Mouse (Mus musculus): ENCODE measurements at regions not wholly inside any gene's neighbourhood (a gene's known extent, or its start where the extent isn't known, plus 50 kb on each side); places are given as distances from the start of the nearest gene placed in this dataset.

DNA sequence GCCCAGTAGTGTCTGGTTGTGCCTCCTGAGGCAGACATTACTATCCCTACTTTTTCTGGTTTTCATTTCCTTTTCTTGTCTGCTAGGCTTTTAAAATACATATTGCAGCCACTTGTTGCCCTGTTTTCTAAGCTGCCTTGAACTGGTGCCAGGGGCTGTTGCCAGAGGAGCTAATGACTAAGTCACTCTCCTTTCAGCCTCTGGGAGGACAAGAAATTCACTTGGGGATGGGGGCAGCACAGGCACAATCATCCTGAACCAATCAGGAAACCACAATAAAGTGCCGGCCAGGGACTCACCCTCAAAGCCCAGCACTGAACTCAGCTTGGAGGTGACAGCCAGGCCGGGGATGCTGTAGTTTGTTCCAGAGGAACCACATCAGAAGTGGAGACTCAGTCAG is 740.3 kb downstream of the Dhx35 start:
- DNase-seq (ENCODE audit: low spot score): no peak

DNA sequence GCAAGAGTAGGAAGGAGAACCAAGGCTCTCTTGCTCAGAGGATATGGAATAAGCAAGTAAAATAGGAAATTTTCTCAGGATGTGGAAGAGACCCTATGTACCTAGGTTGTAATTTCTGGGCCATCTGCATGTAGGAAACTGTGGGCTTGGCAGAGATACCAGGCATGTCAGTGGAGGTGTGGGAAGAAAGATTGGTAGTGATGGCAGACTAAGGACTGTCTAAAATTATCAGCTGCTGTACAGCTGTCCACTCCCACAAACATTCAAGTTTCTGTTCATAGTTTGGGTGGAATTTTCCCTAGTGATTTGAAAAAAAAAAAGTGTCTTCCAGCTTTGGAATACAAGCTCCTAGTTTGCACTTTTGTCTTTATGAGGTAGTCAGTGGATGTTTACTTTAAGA is 744.7 kb downstream of the Dhx35 start:
- DNase-seq (ENCODE audit: low spot score): no peak

DNA sequence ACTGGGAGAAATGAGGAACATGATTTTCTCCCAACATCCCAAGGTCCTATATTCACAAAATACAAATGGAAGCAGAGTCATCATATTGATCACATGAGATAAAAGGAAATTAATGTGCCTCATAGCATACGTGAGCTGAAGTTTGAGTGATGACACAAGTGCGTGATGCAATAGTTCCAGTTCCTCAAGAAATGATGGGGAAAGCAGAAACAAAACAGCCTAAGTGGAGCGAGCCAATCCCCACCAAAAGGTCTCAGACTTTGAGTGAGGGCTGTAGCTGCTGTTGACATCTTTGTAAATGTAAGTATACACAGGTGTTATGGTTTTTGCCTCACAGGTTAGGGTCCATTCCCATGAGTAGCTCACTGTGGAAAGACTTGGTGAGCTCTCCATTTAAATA is 763.0 kb downstream of the Dhx35 start:
- no peak for DNase-seq (ENCODE audit: low spot score)

DNA sequence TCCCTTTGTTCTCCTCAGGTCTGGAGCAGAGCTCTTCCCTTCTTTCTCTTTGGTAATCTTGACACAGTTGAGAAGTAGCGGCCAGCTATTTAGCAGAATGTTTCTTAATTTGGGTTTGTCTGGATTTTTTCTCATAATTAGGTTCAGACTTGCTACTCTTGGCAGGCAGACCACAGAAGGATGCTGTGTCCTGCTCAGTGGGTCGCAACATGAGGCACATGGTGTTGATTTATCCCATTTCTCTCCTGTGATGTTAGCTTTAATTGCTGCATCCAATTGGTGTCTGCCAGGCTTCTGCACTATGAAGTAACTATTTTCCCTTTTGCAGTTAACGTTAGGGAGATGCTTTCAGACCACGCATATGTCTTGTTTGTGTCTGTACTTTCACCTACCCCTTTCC is 768.7 kb downstream of the Gm826 start:
- DNase-seq (ENCODE audit: low spot score): no peak

DNA sequence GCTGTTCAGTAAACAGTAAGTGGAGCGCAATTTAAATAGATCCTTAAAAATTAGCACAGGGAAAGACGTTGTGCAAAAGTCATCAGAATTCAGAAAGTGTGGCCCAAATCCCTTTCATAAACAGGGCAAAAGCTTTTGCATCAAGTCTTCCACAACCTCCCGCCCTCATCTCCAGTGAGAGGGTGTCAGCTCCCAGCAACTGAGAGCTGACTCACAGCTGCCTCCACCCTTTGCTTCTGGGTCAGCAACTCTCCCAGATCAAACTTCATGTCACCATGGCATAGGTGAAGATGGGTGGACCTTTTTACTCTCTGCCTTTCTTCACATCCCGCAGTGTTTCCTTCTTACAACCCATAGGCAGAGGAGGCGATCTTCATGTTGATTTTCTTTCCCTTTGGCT is 768.0 kb downstream of the Gm826 start:
- DNase-seq (ENCODE audit: low spot score): no peak

DNA sequence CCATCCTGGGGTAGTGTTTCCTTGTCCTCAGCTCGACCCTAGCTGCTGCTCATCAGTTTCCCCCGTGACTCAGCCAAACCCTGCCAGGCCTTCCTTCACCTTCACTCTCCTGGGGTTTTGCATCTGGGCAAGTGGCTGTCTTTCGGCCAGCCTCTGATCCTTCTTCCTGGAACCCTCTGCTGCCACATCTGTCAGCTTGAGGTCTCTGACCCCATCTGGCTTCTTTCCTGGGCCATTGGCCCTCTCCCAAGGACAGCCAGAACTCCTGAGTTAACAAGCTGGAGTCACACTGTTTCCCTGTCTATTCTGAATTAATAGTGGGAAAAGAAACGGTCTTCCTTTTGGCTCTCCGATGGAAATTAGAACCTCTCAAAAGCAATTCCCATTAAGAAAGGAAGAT is 767.5 kb downstream of the Gm826 start:
- DNase-seq (ENCODE audit: low spot score): no peak

DNA sequence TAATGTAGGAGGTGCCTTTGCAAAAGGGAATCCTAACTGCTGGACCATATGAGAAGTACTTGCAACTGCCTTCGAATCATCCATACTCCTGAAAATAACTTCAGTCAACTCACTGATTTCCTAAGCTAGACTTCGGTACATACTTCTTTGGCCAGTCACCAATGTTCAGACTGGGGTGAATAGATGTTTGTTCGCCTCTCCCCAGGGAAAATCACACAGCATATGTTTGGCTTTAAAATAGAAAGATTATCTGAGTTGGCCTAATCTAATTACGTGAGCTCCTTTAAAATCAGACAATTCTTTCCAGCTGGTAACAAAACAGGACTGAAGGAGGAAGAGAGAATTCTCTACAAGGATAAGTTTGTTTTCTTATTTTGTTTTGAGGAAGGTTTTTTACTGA is 765.6 kb downstream of the Gm826 start:
- DNase-seq (ENCODE audit: low spot score): no peak

DNA sequence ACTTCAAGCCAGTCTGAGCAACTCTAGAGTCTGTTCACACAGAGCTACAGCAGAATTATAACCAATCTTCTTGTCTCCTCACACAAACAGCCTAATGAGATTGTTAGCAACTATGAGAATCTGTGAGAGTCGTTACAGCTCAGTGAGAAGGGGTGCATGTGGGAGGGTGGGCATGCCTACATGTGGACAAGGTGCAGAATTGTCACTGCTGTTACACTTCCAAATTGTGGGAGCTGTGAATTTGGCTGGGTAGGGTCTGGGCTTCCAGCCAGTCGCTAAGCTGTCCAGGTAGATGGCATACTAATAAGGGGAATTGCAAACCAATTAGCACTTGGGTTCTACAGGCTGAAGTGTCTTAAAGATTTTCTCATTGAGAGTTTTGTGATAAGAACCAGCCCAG is 762.1 kb downstream of the Gm826 start:
- DNase-seq (ENCODE audit: low spot score): no peak

DNA sequence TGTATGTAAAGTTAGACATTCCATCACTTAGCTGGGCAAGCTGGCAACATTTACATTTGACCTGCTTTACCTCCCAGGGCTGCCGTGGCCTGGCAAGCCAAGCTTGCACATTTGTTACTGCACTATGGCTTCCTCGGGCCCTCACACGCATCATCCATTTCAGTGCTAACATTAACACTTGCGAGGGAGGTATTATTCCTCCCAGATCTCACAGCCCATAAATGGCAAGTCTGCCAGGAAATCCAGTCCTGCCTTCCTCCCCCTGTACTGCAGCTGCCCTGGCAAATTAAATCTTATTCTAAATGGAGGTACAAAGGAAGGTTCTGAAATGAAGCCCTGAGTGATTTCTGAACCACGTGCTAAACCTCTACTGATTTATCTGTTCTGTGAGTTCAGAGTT is 758.7 kb downstream of the Gm826 start:
- DNase-seq (ENCODE audit: low spot score): no peak

DNA sequence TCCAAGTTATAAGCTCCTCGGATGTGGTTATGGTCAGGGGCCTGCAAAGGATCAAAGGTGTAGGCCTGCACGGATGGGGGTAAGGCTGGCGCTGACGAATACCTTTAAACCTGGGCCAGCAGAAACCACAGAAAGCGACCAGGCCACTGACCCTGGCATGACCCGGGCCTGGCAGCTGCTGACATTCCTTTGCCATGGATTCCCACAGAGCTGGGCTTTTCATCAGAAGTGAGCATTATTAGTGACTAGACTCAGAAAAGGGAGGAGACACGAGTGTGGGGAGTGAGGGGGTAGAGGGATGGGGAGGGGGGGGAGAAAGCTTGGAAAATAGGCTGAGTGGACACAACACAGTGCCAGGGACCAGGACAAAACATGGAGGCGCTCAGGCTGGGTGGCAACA is 750.9 kb downstream of the Gm826 start:
- no peak for DNase-seq (ENCODE audit: low spot score)

DNA sequence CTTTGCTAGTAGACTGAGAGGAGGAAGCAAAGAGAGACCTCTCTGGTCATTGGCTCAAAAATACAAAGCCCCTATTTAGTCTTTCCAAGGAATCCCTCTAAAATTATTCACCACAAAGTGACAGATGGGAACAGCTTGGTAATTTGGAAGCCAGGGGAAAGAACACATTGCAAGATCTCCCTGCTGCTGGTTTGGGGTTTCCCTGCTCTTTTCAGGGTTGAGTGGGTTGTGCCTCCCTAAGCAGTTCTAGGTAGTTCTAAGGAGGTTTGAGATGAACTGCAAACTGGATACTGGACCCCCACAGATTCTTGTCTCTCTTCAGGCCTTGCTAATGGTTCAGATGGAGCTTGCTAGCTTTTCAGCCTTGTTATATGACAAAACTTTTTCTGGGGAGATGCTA is 749.3 kb downstream of the Gm826 start:
- DNase-seq (ENCODE audit: low spot score): no peak

DNA sequence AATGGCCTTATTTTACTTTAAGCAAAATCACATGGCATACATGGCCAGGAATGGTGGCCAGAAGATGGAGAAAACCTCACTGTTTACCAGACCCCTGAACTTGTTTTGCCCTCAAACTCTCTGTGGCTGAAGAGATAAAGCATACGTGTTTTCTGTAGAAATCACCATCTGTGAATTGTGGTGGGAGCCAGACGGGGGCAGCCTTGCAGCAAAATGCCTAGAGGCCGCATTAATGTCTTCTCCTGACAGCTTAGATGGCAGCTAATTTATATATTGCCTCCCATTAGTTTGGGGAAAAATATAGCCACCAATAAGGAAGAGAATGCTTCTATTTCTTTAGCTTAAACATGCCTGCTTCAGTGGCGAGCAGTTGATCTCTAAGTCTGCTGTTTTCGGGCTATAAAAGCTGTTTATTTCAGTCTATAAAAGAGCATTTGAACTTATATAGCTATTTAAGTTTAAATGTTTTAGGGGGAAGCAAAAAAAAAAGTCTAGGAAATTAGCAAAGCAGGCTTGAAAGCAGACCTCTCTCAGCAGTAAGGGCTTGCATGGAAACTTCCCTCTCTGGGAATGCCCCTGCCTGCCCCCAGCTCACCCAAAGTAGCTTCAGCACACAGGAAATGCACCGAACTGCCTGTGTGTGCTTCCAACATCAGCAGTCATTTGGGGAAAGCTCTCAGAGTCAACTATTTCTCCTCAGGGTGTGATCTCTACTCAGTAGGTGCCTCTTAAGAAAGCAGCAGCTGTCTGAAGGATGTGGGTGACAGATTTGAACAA is 747.1 kb downstream of the Gm826 start:
- DNase-seq (ENCODE audit: low spot score): no peak

DNA sequence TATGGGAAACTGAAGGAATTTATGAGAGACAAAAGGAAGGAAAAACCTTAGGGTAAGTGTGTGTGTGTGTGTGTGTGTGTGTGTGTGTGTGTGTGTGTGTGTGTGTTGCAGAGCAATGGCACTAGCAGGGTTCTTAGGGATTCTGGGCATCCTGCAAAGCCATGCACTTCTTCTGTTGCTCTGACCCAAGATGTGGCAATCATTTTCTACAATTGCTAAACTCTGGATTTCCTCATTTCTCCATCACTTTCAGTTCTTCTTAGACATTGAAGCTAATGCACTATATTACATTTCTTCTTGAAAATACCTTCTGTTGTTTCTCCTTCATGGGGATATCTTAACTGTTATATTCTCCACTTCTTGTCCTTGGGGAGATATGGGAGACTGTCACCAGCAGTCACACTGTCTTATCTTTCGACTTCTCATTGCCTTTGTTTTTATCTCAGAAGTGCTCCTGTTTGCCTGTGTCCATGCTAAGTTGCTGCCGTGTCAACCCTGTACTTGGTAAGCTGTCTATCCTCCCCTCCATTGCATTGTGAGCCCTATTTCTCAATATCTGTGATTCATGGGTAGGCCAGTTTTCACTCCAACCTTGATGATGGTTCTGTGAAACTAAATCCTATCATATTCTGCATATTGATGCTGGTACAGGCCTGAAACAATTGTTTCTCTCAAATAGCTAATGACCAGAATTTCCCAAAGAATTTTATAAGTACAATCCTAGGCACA is 742.4 kb downstream of the Gm826 start:
- DNase-seq (ENCODE audit: low spot score): no peak

DNA sequence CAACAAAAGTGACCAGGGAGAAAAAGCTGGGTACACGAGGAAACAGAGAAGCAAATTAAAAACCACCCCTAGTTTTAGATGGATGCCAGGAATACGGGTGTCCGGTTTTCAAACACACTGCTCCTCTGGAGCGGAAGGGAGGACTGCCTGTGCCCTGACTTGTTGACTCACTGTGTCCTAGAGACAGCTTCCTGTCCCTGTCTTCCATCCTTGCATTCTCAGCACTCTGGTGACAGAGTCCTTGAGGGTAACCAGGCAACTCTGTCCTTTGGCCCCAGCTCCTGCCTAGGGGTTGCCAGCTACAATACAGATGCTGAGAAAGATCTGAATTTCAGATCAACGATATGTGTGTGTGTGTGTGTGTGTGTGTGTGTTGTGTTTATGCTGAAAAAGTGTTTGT is 741.1 kb downstream of the Gm826 start:
- DNase-seq (ENCODE audit: low spot score): no peak

DNA sequence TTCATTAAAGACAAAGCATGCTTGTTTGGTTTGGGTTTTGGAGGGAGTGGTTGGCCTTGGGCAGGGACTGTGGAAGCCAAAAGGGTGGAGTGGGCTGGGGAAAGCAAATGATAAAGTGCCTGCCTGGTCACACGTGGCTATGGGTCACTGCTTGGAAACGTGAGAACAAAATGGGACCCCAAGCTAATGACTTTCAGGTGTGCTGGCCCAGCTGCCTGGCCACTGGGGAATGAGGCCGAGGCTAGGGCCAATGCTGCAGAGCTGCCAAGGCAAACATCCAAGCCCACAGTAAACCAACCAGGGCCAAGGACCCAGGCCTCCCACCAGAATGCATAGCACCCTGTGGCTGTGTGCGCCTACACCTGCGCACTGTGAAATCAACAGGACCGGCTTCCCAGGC is 737.7 kb downstream of the Gm826 start:
- DNase-seq (ENCODE audit: low spot score): no peak

DNA sequence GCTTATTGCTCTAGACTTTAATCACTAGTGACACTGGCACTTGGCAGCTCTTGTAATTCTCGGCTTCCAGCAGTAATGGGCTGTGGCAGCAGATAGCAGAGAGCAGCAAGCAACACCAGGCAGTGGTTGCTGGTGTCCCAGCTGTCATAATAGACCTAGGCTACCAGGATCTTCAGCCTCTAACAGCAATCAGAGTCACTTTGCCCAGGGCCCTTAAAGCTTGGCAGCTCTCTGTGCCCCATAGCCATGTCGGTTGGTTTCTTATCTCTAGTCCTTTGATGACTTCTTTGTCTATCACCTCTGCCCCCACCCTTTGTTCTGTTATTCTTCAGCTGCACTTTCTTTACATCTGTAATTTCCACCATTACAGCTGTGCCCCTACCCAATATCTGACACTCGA is 735.9 kb downstream of the Gm826 start:
- no peak for DNase-seq (ENCODE audit: low spot score)

DNA sequence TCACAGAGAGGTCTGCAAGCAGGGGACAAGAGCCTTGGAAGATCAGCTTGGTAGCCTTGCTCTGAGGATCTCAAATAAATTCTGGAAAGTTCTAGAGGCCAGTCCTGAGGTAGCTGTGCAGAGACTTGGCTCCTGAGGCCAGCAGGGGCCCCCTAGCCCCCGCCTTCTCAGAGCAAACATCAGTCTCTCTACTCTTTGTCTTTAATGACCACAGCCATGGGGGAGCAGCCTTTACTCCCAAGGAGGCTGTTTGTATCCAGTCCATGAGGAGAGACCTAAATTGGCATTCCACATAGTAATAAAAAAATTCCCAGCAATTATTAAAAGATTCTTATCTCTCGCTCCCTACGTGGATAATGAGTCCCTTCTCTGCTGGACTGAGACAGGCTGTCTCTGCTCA is 726.8 kb downstream of the Gm826 start:
- DNase-seq (ENCODE audit: low spot score): no peak

DNA sequence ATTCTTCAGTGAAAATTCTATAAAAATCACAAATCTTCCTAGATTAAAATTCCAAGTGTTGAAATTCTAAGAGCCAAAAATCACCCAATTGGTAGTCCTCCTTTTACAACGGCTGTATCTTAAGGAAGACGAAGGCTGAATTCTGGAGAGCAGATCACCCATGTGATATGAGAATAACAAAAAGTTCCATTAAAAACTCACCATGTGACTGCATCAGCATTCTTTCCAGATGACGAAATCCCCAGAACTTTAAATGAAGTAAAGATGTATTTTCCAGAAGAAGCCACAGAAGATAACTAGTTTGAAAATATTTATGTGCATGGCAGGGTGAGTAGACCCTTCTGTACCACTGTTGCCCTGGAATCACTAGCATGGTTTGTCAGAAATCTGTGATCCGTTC is 723.5 kb downstream of the Gm826 start:
- no peak for DNase-seq (ENCODE audit: low spot score)

DNA sequence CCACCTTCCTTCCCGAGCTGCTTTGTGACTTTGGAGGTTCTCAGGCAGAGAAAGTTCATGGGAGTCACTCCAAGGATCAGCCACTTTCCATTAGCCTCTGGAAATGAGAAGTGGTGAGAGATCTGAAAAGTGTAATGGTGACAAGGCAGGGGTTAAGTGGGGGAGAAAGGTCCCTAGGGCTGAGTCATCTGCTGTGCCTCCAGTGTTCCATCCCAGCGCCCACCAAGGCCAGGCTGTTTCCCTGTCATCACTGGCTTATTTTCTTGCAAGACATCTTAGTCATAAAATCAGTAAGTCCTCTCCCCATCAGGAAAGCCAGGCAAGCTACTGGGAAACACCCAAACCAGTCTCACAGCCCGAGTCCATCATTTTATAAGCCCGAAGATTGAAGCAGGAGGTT is 717.3 kb downstream of the Gm826 start:
- DNase-seq (ENCODE audit: low spot score): no peak

DNA sequence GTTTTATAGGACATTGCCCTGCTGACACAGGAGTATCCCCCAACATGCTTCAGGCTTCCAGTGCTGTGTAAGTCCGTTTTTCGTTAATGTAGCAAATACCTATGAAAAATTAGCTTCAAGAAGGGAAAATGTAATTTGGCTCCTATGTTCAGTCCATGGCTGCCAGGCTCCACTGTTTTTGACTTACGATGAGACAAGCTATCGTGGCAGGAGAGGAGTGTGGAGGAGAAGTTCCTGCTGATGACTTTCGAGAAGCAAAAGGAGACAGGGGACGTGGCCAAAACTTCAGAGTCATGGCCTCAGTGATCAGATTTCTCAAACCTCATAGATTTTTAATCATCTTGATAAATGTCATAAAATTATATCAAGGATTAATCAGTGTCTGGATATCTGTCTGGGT is 712.7 kb downstream of the Gm826 start:
- DNase-seq (ENCODE audit: low spot score): no peak

DNA sequence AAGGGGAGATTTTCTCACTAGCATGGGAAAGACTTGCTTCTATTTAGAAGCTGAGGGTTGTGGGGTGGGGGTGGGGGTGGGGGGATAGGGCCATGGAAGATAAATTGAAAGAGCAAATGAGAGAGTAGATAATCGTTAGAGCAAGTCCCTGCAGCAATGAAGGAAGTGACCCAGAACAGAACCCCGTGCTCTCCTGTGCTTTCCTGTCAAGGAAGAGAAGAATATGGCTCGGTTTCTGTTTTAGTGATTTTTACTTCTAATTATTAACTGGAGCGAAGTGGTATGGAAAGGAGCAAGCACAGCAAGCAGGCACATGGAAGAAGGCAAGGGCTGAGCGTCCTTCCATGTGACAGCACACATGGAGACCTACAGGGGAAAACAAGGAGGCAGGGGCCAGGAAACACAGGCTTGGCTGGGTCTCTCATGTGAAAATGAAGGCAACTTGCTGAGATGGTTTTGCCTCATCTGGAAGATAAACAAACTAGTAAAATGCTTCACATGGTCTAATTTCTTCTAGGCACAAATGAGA is 711.8 kb downstream of the Gm826 start:
- no peak for DNase-seq (ENCODE audit: low spot score)

DNA sequence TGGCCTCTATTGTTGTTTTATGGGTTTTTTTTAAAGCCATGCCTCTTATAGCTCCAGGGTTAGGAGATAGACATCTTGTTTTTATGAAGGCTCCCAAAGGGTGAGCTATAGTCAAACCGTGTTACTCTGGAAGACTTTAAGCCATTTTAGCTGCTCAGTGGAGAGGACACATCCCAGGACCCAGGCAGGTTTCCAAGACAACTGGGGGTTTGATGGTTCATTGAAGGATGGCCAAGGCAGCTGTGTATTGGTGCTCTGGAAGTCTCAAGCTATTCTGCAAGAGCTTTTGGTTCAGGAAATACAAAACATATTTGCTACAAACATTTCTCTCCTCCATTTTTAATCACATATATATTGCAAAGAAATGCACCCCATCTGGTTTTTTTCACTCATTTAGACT is 708.7 kb downstream of the Gm826 start:
- no peak for DNase-seq (ENCODE audit: low spot score)

DNA sequence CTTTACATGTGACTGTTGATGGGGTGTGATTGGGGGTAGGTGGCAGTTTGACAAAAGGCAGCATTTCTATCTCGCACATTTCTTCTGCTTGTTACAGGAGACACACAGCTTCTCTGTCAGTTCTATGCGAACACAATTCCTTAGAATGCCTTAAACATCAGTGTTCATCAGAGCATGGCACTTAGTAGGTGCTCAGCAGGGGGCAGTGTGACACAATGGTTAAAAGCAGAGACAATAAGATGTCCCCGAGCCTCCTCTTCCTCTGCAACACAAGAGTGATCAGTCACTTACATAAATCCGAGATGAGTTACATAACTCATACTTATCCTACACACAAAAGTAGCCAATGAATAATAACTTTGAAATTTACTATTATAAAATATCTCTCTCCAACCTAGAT is 688.1 kb downstream of the Gm826 start:
- DNase-seq (ENCODE audit: low spot score): no peak

DNA sequence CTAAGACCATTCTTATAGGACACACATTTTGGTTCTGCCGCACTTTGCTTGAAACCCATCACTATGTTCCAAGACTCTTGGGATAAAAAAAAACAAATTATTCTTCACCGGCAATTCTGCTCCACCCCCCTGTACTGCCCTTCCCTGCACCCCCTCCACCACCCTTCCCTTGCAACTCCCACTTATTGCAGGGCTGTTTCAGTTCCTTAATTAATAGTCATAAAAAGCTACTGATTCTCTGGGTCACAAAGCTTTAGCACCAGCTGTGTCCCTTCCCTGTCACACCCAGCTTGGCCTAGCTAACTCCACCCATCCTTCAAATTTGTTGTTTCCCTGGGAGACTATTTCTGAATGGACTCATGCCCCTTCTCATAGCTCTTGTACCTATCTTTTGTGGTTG is 687.4 kb downstream of the Gm826 start:
- no peak for DNase-seq (ENCODE audit: low spot score)

Measured in urinary bladder, adult 2 months (tissue).